ENCODE assay signal across 24 mouse cellular contexts in genomic region chr7:116252470-116252869, GRCm38 (mm10). TPM values are rescaled to one million over a fixed set of nuclear protein-coding genes. Genes with fewer than 3 reads are reported as not detected.
DNase-seq lines count a peak whose midpoint lies in the region; ATAC-seq and TF ChIP-seq lines count a peak whose summit lies in the region.
"Had no signal": no experiment of that assay in that cellular context is flagged by ENCODE, and none has a peak within 500 bp of the region (broad histone marks: within the 10 kb centered on the region; RNA-seq: fewer than 3 reads in every experiment).

No protein-coding gene starts in this region.

- no peaks in the 10 kb centered on the region for H3K36me3 ChIP-seq in kidney, embryonic 15.5 days
- no peaks in the 10 kb centered on the region for H3K36me3 ChIP-seq in liver, embryonic 16.5 days (ENCODE audit: control insufficient read depth, insufficient read depth)
- H3K36me3 ChIP-seq in liver, embryonic 12.5 days: no peaks in the 10 kb centered on the region
- H3K36me3 ChIP-seq in ES-Bruce4 (ENCODE audit: control insufficient read depth, insufficient read depth, low read length, poor library complexity, severe bottlenecking): no peaks in the 10 kb centered on the region
- H3K36me3 ChIP-seq in hindbrain, embryonic 10.5 days: peaks cover 4% of the 10 kb centered on the region; the same call in 1 of the 2 replicates
- H3K36me3 ChIP-seq: hindbrain, embryonic 13.5 days had no signal

- H3K9ac ChIP-seq in kidney, embryonic 15.5 days: no peak overlapping the region
- H3K9ac ChIP-seq in liver, embryonic 16.5 days (ENCODE audit: low read depth, low read length): no peak overlapping the region
- H3K9ac ChIP-seq in liver, embryonic 12.5 days: no peak overlapping the region
- H3K9ac ChIP-seq in ES-Bruce4 (ENCODE audit: low read depth, poor library complexity, severe bottlenecking): no peak overlapping the region
- H3K9ac ChIP-seq: forebrain, embryonic 13.5 days; forebrain, postnatal 0 days; hindbrain, embryonic 13.5 days had no signal

- no peak for TF ChIP-seq POLR2A in ES-Bruce4 (IDR thresholded peaks at IDR 0.05; ENCODE audit: insufficient read depth, low read length)

- ATAC-seq in kidney, embryonic 15.5 days (replicated peaks; ENCODE audit: low FRiP score): no peak
- ATAC-seq in liver, embryonic 16.5 days (ENCODE audit: low read depth): peak; percentile 11; the same call in 1 of the 2 replicates
- no peak for ATAC-seq in liver, embryonic 12.5 days
- ATAC-seq: forebrain, embryonic 13.5 days; forebrain, postnatal 0 days; hindbrain, embryonic 16.5 days had no signal

- no peaks in the 10 kb centered on the region for H3K9me3 ChIP-seq in kidney, embryonic 15.5 days (replicated peaks)
- no peaks in the 10 kb centered on the region for H3K9me3 ChIP-seq in liver, embryonic 16.5 days (replicated peaks; ENCODE audit: control insufficient read depth, low read length)
- H3K9me3 ChIP-seq in liver, embryonic 12.5 days (replicated peaks): no peaks in the 10 kb centered on the region
- H3K9me3 ChIP-seq in ES-Bruce4 (replicated peaks; ENCODE audit: control insufficient read depth, insufficient read depth, low read length, poor library complexity, severe bottlenecking): no peaks in the 10 kb centered on the region
- H3K9me3 ChIP-seq in hindbrain, embryonic 10.5 days: no peaks in the 10 kb centered on the region
- H3K9me3 ChIP-seq: forebrain, embryonic 13.5 days; hindbrain, embryonic 13.5 days had no signal

- WGBS in kidney, embryonic 15.5 days: 76% methylated on average over 4 of the region's 4 CpGs
- 46% methylated on average over 4 of the region's 4 CpGs for WGBS in liver, embryonic 16.5 days (ENCODE audit: insufficient replicate concordance)
- WGBS in liver, embryonic 12.5 days (ENCODE audit: insufficient replicate concordance): 46% methylated on average over 4 of the region's 4 CpGs
- WGBS in hindbrain, embryonic 10.5 days: 86% methylated on average over 4 of the region's 4 CpGs

- H3K27ac ChIP-seq in kidney, embryonic 15.5 days: no peak overlapping the region
- no peak overlapping the region for H3K27ac ChIP-seq in liver, embryonic 16.5 days (ENCODE audit: low read length)
- no peak overlapping the region for H3K27ac ChIP-seq in liver, embryonic 12.5 days
- peak overlapping the region; percentile 0; the same call in 1 of the 2 replicates for H3K27ac ChIP-seq in ES-Bruce4 (ENCODE audit: insufficient read depth, low read length)
- H3K27ac ChIP-seq in hindbrain, embryonic 10.5 days: no peak overlapping the region
- H3K27ac ChIP-seq: forebrain, embryonic 10.5 days; forebrain, embryonic 13.5 days; gastrocnemius, adult 2 months; hindbrain, embryonic 13.5 days had no signal

- no peaks in the 10 kb centered on the region for H3K4me1 ChIP-seq in kidney, embryonic 15.5 days
- no peaks in the 10 kb centered on the region for H3K4me1 ChIP-seq in liver, embryonic 16.5 days (ENCODE audit: control insufficient read depth, low read depth, low read length)
- peaks cover 11% of the 10 kb centered on the region for H3K4me1 ChIP-seq in liver, embryonic 12.5 days
- H3K4me1 ChIP-seq in ES-Bruce4 (ENCODE audit: control insufficient read depth, insufficient read depth, low read length): peaks cover 2% of the 10 kb centered on the region
- H3K4me1 ChIP-seq in hindbrain, embryonic 10.5 days (replicated peaks): peaks cover 5% of the 10 kb centered on the region; the same call in 1 of the 2 replicates
- H3K4me1 ChIP-seq: forebrain, embryonic 13.5 days; hindbrain, embryonic 13.5 days had no signal

- no peak for TF ChIP-seq CTCF in ES-Bruce4 (IDR thresholded peaks at IDR 0.05; ENCODE audit: low read depth, low read length)

- H3K4me2 ChIP-seq in kidney, embryonic 15.5 days: no peak overlapping the region
- no peak overlapping the region for H3K4me2 ChIP-seq in liver, embryonic 16.5 days (ENCODE audit: low read depth, low read length)
- no peak overlapping the region for H3K4me2 ChIP-seq in liver, embryonic 12.5 days
- H3K4me2 ChIP-seq: forebrain, embryonic 13.5 days; heart, embryonic 11.5 days; hindbrain, embryonic 13.5 days had no signal

- TF ChIP-seq EP300 in ES-Bruce4 (IDR thresholded peaks at IDR 0.05; ENCODE audit: insufficient read depth, low read depth, low read length): no peak

- peak; percentile 70 for DNase-seq in kidney, adult 9 months
- DNase-seq in R1 (ENCODE audit: low read depth, low spot score): peak; percentile 60
- no peak for DNase-seq in hindbrain, embryonic 10.5 days (ENCODE audit: low spot score)
- DNase-seq: adrenal gland, adult 2 months; adrenal gland, postnatal 14 days; B cell, adult 2 months; cerebellum, adult 11-12 months; cerebellum, adult 8-10 months; cerebellum, postnatal 10 days; cerebellum, postnatal 36 days; embryo, embryonic 11 days; forebrain, postnatal 0 days; gastrocnemius, adult 2 months; gastrocnemius, postnatal 14 days; heart, adult 11 months had no signal

- no peak overlapping the region for H3K4me3 ChIP-seq in kidney, embryonic 15.5 days (replicated peaks)
- no peak overlapping the region for H3K4me3 ChIP-seq in liver, embryonic 16.5 days (ENCODE audit: low read depth, low read length)
- H3K4me3 ChIP-seq in liver, embryonic 12.5 days: no peak overlapping the region
- H3K4me3 ChIP-seq in ES-Bruce4 (ENCODE audit: low read depth, low read length): no peak overlapping the region
- no peak overlapping the region for H3K4me3 ChIP-seq in hindbrain, embryonic 10.5 days
- H3K4me3 ChIP-seq: forebrain, embryonic 10.5 days; forebrain, embryonic 13.5 days; gastrocnemius, adult 2 months; hindbrain, embryonic 13.5 days had no signal

- H3K27me3 ChIP-seq in kidney, embryonic 15.5 days: no peaks in the 10 kb centered on the region
- H3K27me3 ChIP-seq in liver, embryonic 16.5 days (ENCODE audit: control insufficient read depth, insufficient read depth, low read depth, low read length): no peaks in the 10 kb centered on the region
- H3K27me3 ChIP-seq in liver, embryonic 12.5 days (replicated peaks): no peaks in the 10 kb centered on the region
- no peaks in the 10 kb centered on the region for H3K27me3 ChIP-seq in ES-Bruce4 (ENCODE audit: control insufficient read depth, insufficient read depth, low read length, poor library complexity, severe bottlenecking)
- H3K27me3 ChIP-seq in hindbrain, embryonic 10.5 days (ENCODE audit: insufficient read depth, poor library complexity, severe bottlenecking): no peaks in the 10 kb centered on the region
- H3K27me3 ChIP-seq: forebrain, embryonic 13.5 days; hindbrain, embryonic 13.5 days had no signal

RNA-seq across cellular contexts. Expression of gene Plekha7, which starts 55.7 kb away (rescaled TPM):
- polyA plus RNA-seq in kidney, embryonic 15.5 days (2015; fragmentation: Nextera tagmentation; extraction: Ambion mirVana): 14.1 and 14.4 TPM in 2 replicates
- polyA plus RNA-seq in liver, embryonic 16.5 days (2015; fragmentation: Nextera tagmentation; extraction: Ambion mirVana): 3.4 and 4.2 TPM in 2 replicates
- 3.6 TPM in 2 replicates for polyA plus RNA-seq in liver, embryonic 12.5 days (2016; fragmentation: Nextera tagmentation; extraction: Ambion mirVana)
- polyA plus RNA-seq in ES-Bruce4 (2011; ENCODE audit: insufficient read depth, insufficient read length, low read depth, missing spikeins): 80.0 and 80.5 TPM in 2 replicates
- 20.8 and 22.1 TPM in 2 replicates for polyA plus RNA-seq in hindbrain, embryonic 10.5 days (2016; fragmentation: Nextera tagmentation; extraction: Ambion mirVana)
